Mouse (Mus musculus): ENCODE measurements around the gene Khk.

DNA sequence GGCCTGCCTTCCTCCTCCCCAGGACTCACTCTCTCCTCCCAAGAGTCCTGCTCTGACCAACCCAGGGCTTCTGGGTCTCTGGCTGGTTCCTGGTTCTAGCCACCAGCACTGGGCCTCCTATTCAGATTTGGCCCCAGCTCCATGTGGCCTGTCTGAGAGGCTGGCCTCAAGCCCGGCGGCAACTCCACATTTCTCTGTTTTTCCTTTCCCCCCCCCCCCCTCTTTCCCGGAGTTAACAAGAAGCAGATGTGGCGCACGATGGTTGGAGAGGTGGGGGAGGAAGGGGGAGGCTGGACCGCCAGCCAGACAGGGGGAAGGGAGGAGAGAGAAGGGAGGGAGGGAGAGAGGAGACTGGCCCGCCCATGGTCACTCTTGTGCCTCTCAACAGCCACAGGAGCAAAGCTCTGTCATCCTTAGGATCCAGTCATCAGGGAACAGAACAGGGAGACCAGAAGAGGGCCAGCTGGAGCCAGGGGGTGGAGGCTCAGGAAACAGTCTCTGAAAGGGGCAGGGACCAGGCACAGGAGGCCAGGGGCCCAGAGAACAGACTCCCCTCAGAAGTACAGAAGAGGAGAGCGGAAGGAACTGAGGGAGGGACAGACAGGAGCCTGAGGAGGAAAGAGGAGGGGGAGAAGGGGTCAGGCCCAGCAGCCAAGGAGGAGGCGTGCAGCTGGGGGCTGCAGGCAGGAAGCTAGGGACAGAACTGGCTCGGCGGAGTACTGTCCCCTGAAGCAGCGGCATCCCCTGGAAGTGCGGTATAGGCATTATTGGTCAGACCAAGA is 8.0 kb upstream of the Khk start, which contains the start of gene Emilin1:
- TF ChIP-seq POLR2A (IDR thresholded peaks at IDR 0.05; ENCODE audit: low read depth, low read length) (no peak), CTCF (conservative IDR thresholded peaks at IDR 0.05; ENCODE audit: insufficient read depth, insufficient read length, low read depth, low read length) (no peak)
